Mouse (Mus musculus) kidney, postnatal 0 days (tissue): Measurements from ENCODE around the gene Gm20388. TPM values are rescaled to one million over a fixed set of nuclear protein-coding genes. Genes with fewer than 3 reads are reported as not detected.

Source experiments
- ATAC-seq: fragments of 200-750 bp; cut with Nextera tagmentation; replicated peaks from 2 replicates; pipeline ENCODE4 v1.8.0; 2017; ENCODE audit warnings: low read depth, moderate number of reproducible peaks, moderate TSS enrichment, moderate library complexity; ENCODE audit not compliant: low FRiP score
- DNase-seq: peaks from one replicate; pipeline ENCODE4 v3.0.0-alpha.2; 2016; ENCODE audit warnings: low spot score
- H3K27ac ChIP-seq: fragments of 300-500 bp; sonication (generic); 2 replicates; pipeline ENCODE4 v1.5.1; 2014; ENCODE audit warnings: mild to moderate bottlenecking
- H3K27me3 ChIP-seq: fragments of 300-500 bp; sonication (generic); 2 replicates; pipeline ENCODE4 v1.6.1; 2014; ENCODE audit warnings: low read length, mixed read lengths; ENCODE audit not compliant: insufficient read depth
- H3K36me3 ChIP-seq: fragments of 300-500 bp; sonication (generic); 2 replicates; pipeline ENCODE4 v1.6.1; 2014; ENCODE audit warnings: low read length, mixed read lengths; ENCODE audit not compliant: insufficient read depth
- H3K4me1 ChIP-seq: fragments of 300-500 bp; sonication (generic); replicated peaks from 2 replicates; pipeline ENCODE4 v1.6.1; 2014; ENCODE audit warnings: antibody characterized with exemption, low read length, mixed read lengths; ENCODE audit not compliant: insufficient read depth
- H3K4me2 ChIP-seq: fragments of 300-500 bp; sonication (generic); 2 replicates; pipeline ENCODE4 v1.6.1; 2014; ENCODE audit warnings: mild to moderate bottlenecking, low read length, moderate library complexity, mixed read lengths
- H3K4me3 ChIP-seq: fragments of 300-500 bp; sonication (generic); replicated peaks from 2 replicates; pipeline ENCODE4 v1.5.1; 2014; ENCODE audit warnings: low read depth, low read length
- H3K9ac ChIP-seq: fragments of 300-500 bp; sonication (generic); 2 replicates; pipeline ENCODE4 v1.6.1; 2014; ENCODE audit warnings: low read depth, low read length
- H3K9me3 ChIP-seq: fragments of 300-500 bp; sonication (generic); replicated peaks from 2 replicates; pipeline ENCODE4 v1.6.1; 2016; ENCODE audit warnings: low read length, inconsistent platforms, mixed read lengths
- CTCF ChIP-seq: IDR thresholded peaks from 2 replicates; pipeline ENCODE4 v1.5.1; 2016; ENCODE audit warnings: antibody characterized with exemption, low read depth, mild to moderate bottlenecking, moderate library complexity
- WGBS: fragments of 180-500 bp; shearing (Covaris S2); extraction: QIAGEN DNeasy Blood & Tissue Kit; methylation state at CpG from one replicate; pipeline ENCODE4 v1.1.7; 2014; 5-methylcytosine and 5-hydroxymethylcytosine counted together
- polyA plus RNA-seq: library from polyadenylated mRNA; unstranded; fragments of >200 nt; fragmentation: Nextera tagmentation; extraction: Ambion mirVana; gene quantifications from 2 replicates; pipeline ENCODE4 v1.2.1, GENCODE M21; 2015

Gene Gm20388
- polyA plus RNA-seq, 1 experiment from 2014 or later, result not detected

DNA sequence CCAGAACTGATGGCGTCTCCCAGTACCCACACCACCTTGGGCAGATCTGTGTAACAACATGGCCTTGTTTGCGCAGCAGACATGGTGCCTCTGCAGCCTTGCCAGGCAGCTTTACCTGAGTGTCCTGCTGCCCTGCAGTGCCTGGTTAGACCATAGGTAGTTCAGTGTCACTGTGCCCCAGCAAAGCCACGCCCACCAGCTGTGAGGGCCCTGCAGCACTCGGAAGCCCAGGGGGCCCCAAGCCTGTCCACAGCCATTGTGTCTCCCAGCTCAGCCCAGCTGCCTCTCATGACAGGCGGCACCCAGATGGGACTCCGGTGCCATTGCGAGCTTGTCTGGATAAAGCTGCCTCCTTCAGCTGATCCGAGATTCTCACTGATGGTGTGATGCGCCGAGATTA is 2380.9 kb downstream of the Gm20388 start:
- TF ChIP-seq CTCF, result no peak
- H3K9ac ChIP-seq, result no peak overlapping the region

GRCm38 (mm10) chr8:122293484-122293883 is 2382.8 kb downstream of the Gm20388 start:
- Histone ChIP-seq H3K9me3 (no peaks in the 10 kb centered on the region), H3K9ac (no peak overlapping the region), H3K4me2 (no peak overlapping the region), H3K36me3 (no peaks in the 10 kb centered on the region), H3K4me1 (peaks cover 11% of the 10 kb centered on the region; the same call in 1 of the 2 replicates), H3K27ac (no peak overlapping the region), H3K4me3 (no peak overlapping the region), H3K27me3 (no peaks in the 10 kb centered on the region)
- ATAC-seq (no peak), DNase-seq (no peak)
- no peak for TF ChIP-seq CTCF
- 62% methylated on average over 10 of the region's 10 CpGs for WGBS

More for the DNA sequence above, 2380.9 kb downstream of the Gm20388 start:
- Histone ChIP-seq H3K27ac (no peak overlapping the region), H3K4me3 (no peak overlapping the region), H3K36me3 (no peaks in the 10 kb centered on the region), H3K9me3 (no peaks in the 10 kb centered on the region), H3K4me2 (no peak overlapping the region), H3K27me3 (no peaks in the 10 kb centered on the region), H3K4me1 (peaks cover 11% of the 10 kb centered on the region; the same call in 1 of the 2 replicates)
- DNase-seq (no peak), ATAC-seq (no peak)
- 68% methylated on average over 10 of the region's 10 CpGs for WGBS

GRCm38 (mm10) chr8:122294273-122294683 is 2383.6 kb downstream of the Gm20388 start:
- Histone ChIP-seq H3K36me3 (no peaks in the 10 kb centered on the region), H3K27me3 (no peaks in the 10 kb centered on the region), H3K9me3 (no peaks in the 10 kb centered on the region), H3K9ac (no peak overlapping the region), H3K4me2 (no peak overlapping the region), H3K4me1 (peaks cover 11% of the 10 kb centered on the region; the same call in 1 of the 2 replicates), H3K4me3 (no peak overlapping the region), H3K27ac (peak overlapping the region; percentile 58)
- ATAC-seq (peak; percentile 90), DNase-seq (peak; percentile 92)
- TF ChIP-seq CTCF, result no peak
- 3% methylated on average over 7 of the region's 7 CpGs for WGBS

GRCm38 (mm10) chr8:122295389-122295788 is 2384.7 kb downstream of the Gm20388 start:
- no peak overlapping the region for H3K9ac ChIP-seq
- no peak for TF ChIP-seq CTCF
- no peak overlapping the region for H3K4me2 ChIP-seq
- H3K4me3 ChIP-seq, result no peak overlapping the region
- H3K27ac ChIP-seq, result no peak overlapping the region
- H3K36me3 ChIP-seq, result no peaks in the 10 kb centered on the region
- DNase-seq (no peak), ATAC-seq (no peak)
- H3K27me3 ChIP-seq, result no peaks in the 10 kb centered on the region
- H3K9me3 ChIP-seq, result no peaks in the 10 kb centered on the region
- WGBS, result 72% methylated on average over 9 of the region's 9 CpGs
- H3K4me1 ChIP-seq, result peaks cover 15% of the 10 kb centered on the region; the same call in 1 of the 2 replicates

- Histone ChIP-seq H3K36me3 (no peaks in the 10 kb centered on the region), H3K4me1 (peaks cover 15% of the 10 kb centered on the region; the same call in 1 of the 2 replicates), H3K9me3 (no peaks in the 10 kb centered on the region), H3K27ac (0 out of 2 replicates have a peak overlapping the region, but pooled peaks have one; percentile 20), H3K4me2 (no peak overlapping the region), H3K27me3 (no peaks in the 10 kb centered on the region), H3K9ac (peak overlapping the region; percentile 14; the same call in 1 of the 2 replicates), H3K4me3 (no peak overlapping the region)
- no peak for TF ChIP-seq CTCF
- WGBS, result 38% methylated on average over 24 of the region's 24 CpGs
- DNase-seq (peak; percentile 71), ATAC-seq (no peak)
Measured at GRCm38 (mm10) chr8:122296173-122297001, 2385.7 kb downstream of the Gm20388 start.

GRCm38 (mm10) chr8:122299581-122300254 is 2389.1 kb downstream of the Gm20388 start:
- DNase-seq, result no peak

More at GRCm38 (mm10) chr8:122299581-122300254, 2389.1 kb downstream of the Gm20388 start:
- ATAC-seq, result no peak
- Histone ChIP-seq H3K9me3 (no peaks in the 10 kb centered on the region), H3K36me3 (no peaks in the 10 kb centered on the region), H3K27me3 (no peaks in the 10 kb centered on the region), H3K4me1 (peaks cover 10% of the 10 kb centered on the region; the same call in 1 of the 2 replicates), H3K9ac (no peak overlapping the region), H3K4me3 (no peak overlapping the region), H3K4me2 (no peak overlapping the region), H3K27ac (no peak overlapping the region)
- WGBS, result 69% methylated on average over 16 of the region's 16 CpGs
- no peak for TF ChIP-seq CTCF
